Mouse (Mus musculus): ENCODE measurements at regions not wholly inside any gene's neighbourhood (a gene's known extent, or its start where the extent isn't known, plus 50 kb on each side); places are given as distances from the start of the nearest gene placed in this dataset.

DNA sequence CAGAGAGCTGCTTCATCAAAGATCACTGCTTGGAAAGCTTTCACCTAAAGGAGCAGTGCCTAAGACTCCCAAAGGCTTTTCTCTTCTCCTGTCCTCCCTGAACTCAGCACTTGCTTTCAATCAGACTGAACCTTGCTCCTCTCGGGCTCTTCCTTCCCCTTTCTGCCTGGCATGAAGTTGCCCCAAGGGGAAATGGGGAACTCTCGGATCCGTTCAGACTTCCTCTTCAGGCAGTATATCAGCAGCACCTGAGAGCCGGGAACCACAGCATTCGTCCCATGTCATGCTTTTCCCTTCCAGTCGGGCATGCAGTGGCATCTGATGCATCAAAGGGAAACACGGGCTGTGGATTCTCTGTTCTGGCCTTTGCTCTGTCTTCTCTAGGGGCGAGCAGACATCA is 347.3 kb downstream of the Bmper start:
- DNase-seq (ENCODE audit: low spot score) (no peak), ATAC-seq (no peak)
- Histone ChIP-seq H3K9ac (replicated peaks; ENCODE audit: low read length) (no peak overlapping the region), H3K4me3 (ENCODE audit: low read length) (no peak overlapping the region), H3K36me3 (ENCODE audit: insufficient read depth, low read length) (no peaks in the 10 kb centered on the region), H3K9me3 (ENCODE audit: low read length) (no peaks in the 10 kb centered on the region), H3K27me3 (ENCODE audit: insufficient read depth, low read length) (no peaks in the 10 kb centered on the region), H3K4me2 (ENCODE audit: low read depth, low read length) (no peak overlapping the region), H3K4me1 (ENCODE audit: insufficient read depth, low read length) (no peaks in the 10 kb centered on the region), H3K27ac (no peak overlapping the region)
- WGBS, result 74% methylated on average over 8 of the region's 8 CpGs
- TF ChIP-seq CTCF (IDR thresholded peaks at IDR 0.05; ENCODE audit: low read depth), result no peak

DNA sequence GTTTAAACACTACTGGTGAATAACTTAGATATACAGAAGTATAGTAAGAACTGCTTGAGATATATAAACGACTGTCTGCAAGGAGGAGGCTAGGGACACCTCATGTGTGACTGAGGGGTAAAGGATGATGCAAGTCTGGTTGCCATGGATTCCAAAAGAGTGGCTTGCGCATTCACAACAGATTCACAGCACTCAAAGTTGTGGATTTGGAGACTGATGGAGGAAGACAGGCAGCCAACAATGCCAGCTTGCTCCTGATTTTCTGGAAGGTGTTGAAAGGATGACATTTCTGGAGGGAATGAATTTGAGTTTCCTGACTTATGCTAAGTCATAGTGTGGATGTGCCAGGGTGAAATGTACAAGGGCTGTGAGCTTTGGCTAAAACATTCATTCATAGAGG is 353.4 kb downstream of the Bmper start:
- DNase-seq (ENCODE audit: low spot score), result no peak
- WGBS, result 72% methylated on average over 2 of the region's 2 CpGs

DNA sequence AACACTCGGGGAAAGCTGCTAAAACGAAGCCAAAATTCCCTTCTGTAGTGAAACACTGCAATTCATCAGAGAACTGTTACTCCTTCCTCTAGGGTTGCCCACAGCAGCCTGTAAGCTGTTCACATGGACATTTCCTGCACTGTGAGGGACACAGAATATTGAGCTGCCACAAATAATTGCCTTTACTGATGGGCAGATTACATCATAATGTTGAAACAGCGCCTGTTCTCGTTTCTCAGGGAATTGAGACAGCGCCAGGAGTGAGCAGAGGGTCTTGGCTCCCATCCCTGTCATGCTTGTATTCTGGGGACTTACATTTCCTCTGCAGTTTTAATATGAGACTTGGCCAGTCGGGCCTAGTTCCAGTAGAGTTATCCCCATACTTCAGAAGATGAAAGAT is 357.3 kb downstream of the Bmper start:
- H3K4me3 ChIP-seq (ENCODE audit: low read length), result no peak overlapping the region
- no peak overlapping the region for H3K4me2 ChIP-seq (ENCODE audit: low read depth, low read length)
- DNase-seq (ENCODE audit: low spot score) (peak; percentile 75), ATAC-seq (peak; percentile 73)
- 40% methylated on average over 6 of the region's 6 CpGs for WGBS
- no peaks in the 10 kb centered on the region for H3K9me3 ChIP-seq (ENCODE audit: low read length)
- no peak overlapping the region for H3K9ac ChIP-seq (replicated peaks; ENCODE audit: low read length)
- no peaks in the 10 kb centered on the region for H3K27me3 ChIP-seq (ENCODE audit: insufficient read depth, low read length)
- H3K4me1 ChIP-seq (ENCODE audit: insufficient read depth, low read length), result no peaks in the 10 kb centered on the region
- no peak for TF ChIP-seq CTCF (IDR thresholded peaks at IDR 0.05; ENCODE audit: low read depth)
- H3K27ac ChIP-seq, result no peak overlapping the region
- no peaks in the 10 kb centered on the region for H3K36me3 ChIP-seq (ENCODE audit: insufficient read depth, low read length)

More for the DNA sequence above, 353.4 kb downstream of the Bmper start:
- no peak for ATAC-seq
- Histone ChIP-seq H3K4me1 (ENCODE audit: insufficient read depth, low read length) (no peaks in the 10 kb centered on the region), H3K4me2 (ENCODE audit: low read depth, low read length) (no peak overlapping the region), H3K4me3 (ENCODE audit: low read length) (no peak overlapping the region), H3K27me3 (ENCODE audit: insufficient read depth, low read length) (no peaks in the 10 kb centered on the region), H3K36me3 (ENCODE audit: insufficient read depth, low read length) (no peaks in the 10 kb centered on the region), H3K27ac (no peak overlapping the region), H3K9me3 (ENCODE audit: low read length) (no peaks in the 10 kb centered on the region), H3K9ac (replicated peaks; ENCODE audit: low read length) (no peak overlapping the region)
- TF ChIP-seq CTCF (IDR thresholded peaks at IDR 0.05; ENCODE audit: low read depth), result no peak

DNA sequence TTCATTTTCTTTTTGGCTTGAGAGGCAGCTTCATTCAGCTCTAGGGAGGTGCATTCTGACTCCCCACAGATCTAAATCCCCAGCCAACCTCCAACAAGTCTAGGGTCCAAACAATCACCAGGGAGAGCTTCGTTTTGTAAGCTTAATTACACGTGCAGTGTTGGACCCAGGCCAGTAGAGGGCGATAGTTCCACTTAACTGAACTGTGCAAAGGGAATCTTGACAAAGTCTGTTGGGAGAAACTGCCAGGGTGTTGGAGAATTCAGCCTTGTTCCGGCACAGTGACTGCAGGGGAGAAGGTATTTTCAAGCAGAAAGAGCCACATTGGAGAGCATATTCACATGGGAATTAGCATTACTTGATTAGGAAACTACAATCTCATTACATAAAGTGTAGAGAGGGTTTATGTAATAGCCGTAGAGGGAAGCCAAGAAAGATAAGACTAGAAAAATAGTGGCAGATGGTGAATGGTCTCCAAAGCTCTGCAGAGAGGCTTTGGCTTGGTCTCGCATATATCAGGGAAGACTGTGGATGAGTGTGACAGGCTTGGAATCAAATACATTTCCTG is 358.2 kb downstream of the Bmper start:
- WGBS, result 8% methylated on average over 6 of the region's 6 CpGs
- Histone ChIP-seq H3K36me3 (ENCODE audit: insufficient read depth, low read length) (no peaks in the 10 kb centered on the region), H3K27ac (peak overlapping the region; percentile 38), H3K4me2 (ENCODE audit: low read depth, low read length) (no peak overlapping the region), H3K27me3 (ENCODE audit: insufficient read depth, low read length) (no peaks in the 10 kb centered on the region), H3K9ac (replicated peaks; ENCODE audit: low read length) (no peak overlapping the region), H3K4me1 (ENCODE audit: insufficient read depth, low read length) (no peaks in the 10 kb centered on the region), H3K4me3 (ENCODE audit: low read length) (no peak overlapping the region), H3K9me3 (ENCODE audit: low read length) (no peaks in the 10 kb centered on the region)
- TF ChIP-seq CTCF (IDR thresholded peaks at IDR 0.05; ENCODE audit: low read depth), result peak; percentile 95
- ATAC-seq (peak; percentile 86), DNase-seq (ENCODE audit: low spot score) (peak; percentile 95)

- Histone ChIP-seq H3K4me3 (ENCODE audit: low read length) (no peak overlapping the region), H3K9me3 (ENCODE audit: low read length) (no peaks in the 10 kb centered on the region), H3K27ac (no peak overlapping the region), H3K4me2 (ENCODE audit: low read depth, low read length) (no peak overlapping the region), H3K36me3 (ENCODE audit: insufficient read depth, low read length) (no peaks in the 10 kb centered on the region), H3K27me3 (ENCODE audit: insufficient read depth, low read length) (no peaks in the 10 kb centered on the region), H3K9ac (replicated peaks; ENCODE audit: low read length) (no peak overlapping the region), H3K4me1 (ENCODE audit: insufficient read depth, low read length) (no peaks in the 10 kb centered on the region)
- no peak for ATAC-seq
- TF ChIP-seq CTCF (IDR thresholded peaks at IDR 0.05; ENCODE audit: low read depth), result no peak
- DNase-seq (ENCODE audit: low spot score), result peak; percentile 43
Observed at GRCm38 (mm10) chr9:23584561-23584960, 361.7 kb downstream of the Bmper start.

DNA sequence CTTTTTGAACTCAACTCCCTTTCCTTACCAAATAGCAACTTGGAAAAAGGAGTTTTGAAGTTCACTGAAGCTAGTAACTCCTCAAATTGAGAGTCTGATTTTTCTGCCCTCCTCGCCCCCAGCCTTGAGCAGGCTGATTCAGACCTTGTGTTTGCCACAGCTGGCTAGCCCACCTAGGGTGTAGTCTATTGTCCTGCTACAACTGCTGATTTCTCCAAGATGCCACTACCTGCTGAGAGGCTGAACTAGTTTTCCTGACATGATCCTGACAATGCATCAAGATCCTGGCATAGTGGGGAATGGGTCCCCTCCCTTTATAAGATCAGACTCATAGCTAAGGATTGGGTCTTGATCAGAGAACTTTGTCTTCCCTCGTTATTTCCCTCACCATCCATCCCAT is 366.1 kb downstream of the Bmper start:
- Histone ChIP-seq H3K4me1 (ENCODE audit: insufficient read depth, low read length) (no peaks in the 10 kb centered on the region), H3K9me3 (ENCODE audit: low read length) (no peaks in the 10 kb centered on the region), H3K9ac (replicated peaks; ENCODE audit: low read length) (no peak overlapping the region), H3K4me3 (ENCODE audit: low read length) (no peak overlapping the region), H3K36me3 (ENCODE audit: insufficient read depth, low read length) (no peaks in the 10 kb centered on the region), H3K27me3 (ENCODE audit: insufficient read depth, low read length) (no peaks in the 10 kb centered on the region), H3K4me2 (ENCODE audit: low read depth, low read length) (no peak overlapping the region), H3K27ac (no peak overlapping the region)
- no peak for DNase-seq (ENCODE audit: low spot score)
- no peak for ATAC-seq
- 32% methylated on average over 2 of the region's 2 CpGs for WGBS
- no peak for TF ChIP-seq CTCF (IDR thresholded peaks at IDR 0.05; ENCODE audit: low read depth)

- Histone ChIP-seq H3K9ac (replicated peaks; ENCODE audit: low read length) (no peak overlapping the region), H3K27ac (no peak overlapping the region), H3K4me1 (ENCODE audit: insufficient read depth, low read length) (no peaks in the 10 kb centered on the region), H3K4me3 (ENCODE audit: low read length) (no peak overlapping the region), H3K27me3 (ENCODE audit: insufficient read depth, low read length) (no peaks in the 10 kb centered on the region), H3K36me3 (ENCODE audit: insufficient read depth, low read length) (no peaks in the 10 kb centered on the region), H3K4me2 (ENCODE audit: low read depth, low read length) (no peak overlapping the region), H3K9me3 (ENCODE audit: low read length) (no peaks in the 10 kb centered on the region)
- no peak for ATAC-seq
- DNase-seq (ENCODE audit: low spot score), result peak; percentile 63
- TF ChIP-seq CTCF (IDR thresholded peaks at IDR 0.05; ENCODE audit: low read depth), result no peak
Observed at GRCm38 (mm10) chr9:23591906-23592305, 369.0 kb downstream of the Bmper start.
